In the genomic region with DNA sequence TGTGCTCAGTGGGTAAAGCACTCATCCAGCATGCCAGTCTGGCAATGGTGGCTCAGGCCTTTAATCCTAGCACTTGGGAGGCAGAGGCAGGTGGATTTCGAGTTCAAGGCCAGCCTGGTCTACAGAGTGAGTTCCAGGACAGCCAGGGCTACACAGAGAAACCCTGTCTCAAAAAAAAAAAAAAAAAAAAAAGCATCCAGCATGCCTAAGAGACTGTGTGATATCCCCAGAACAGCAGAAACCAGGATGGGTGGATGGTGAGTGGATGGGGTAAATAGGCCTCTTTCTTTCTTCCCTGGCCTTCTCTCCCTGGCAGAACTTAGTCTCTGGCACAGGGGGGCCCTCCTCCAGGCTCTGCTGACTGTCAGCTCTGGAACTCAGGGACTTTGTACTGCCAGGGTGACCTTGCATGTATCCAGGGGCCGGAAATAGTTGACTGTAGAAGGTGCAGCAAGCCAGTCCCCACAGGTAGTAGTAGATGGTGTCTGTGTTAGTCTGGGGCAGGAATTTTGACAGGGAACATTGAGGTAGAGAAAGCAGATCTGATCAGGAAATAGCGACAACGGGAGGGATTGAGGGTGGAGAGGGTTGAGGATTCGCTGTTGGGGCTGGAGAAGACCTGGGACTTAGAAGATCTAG, we compare ENCODE assay signal across 8 mouse cellular contexts. TPM values are rescaled to one million over a fixed set of nuclear protein-coding genes. Genes with fewer than 3 reads are reported as not detected.
DNase-seq lines count a peak whose midpoint lies in the region; ATAC-seq lines count a peak whose summit lies in the region.

No protein-coding gene starts in this region.

- ATAC-seq in neural tube, embryonic 11.5 days (ENCODE audit: insufficient read depth, low FRiP score, low TSS enrichment), result no peak
- no peak for ATAC-seq in embryonic facial prominence, embryonic 15.5 days (ENCODE audit: insufficient number of reproducible peaks, low FRiP score, low TSS enrichment, low read depth)
- peak; percentile 27; the same call in 1 of the 2 replicates for ATAC-seq in hindbrain, embryonic 15.5 days (ENCODE audit: low FRiP score, low read depth)
- peak; percentile 39 for ATAC-seq in liver, embryonic 12.5 days

- H3K27ac ChIP-seq in neural tube, embryonic 11.5 days (ENCODE audit: low read depth, low read length), result no peak overlapping the region
- peak overlapping the region; percentile 86 for H3K27ac ChIP-seq in embryonic facial prominence, embryonic 15.5 days (replicated peaks)
- peak overlapping the region; percentile 65; the same call in 1 of the 2 replicates for H3K27ac ChIP-seq in hindbrain, embryonic 15.5 days (replicated peaks)
- peak overlapping the region; percentile 92 for H3K27ac ChIP-seq in liver, embryonic 12.5 days

- no peaks in the 10 kb centered on the region for H3K9me3 ChIP-seq in neural tube, embryonic 11.5 days (ENCODE audit: control insufficient read depth, low read length)
- H3K9me3 ChIP-seq in embryonic facial prominence, embryonic 15.5 days (replicated peaks), result no peaks in the 10 kb centered on the region
- no peaks in the 10 kb centered on the region for H3K9me3 ChIP-seq in hindbrain, embryonic 15.5 days
- no peaks in the 10 kb centered on the region for H3K9me3 ChIP-seq in liver, embryonic 12.5 days (replicated peaks)

- no peaks in the 10 kb centered on the region for H3K27me3 ChIP-seq in neural tube, embryonic 11.5 days (ENCODE audit: control insufficient read depth, insufficient read depth, low read length)
- no peaks in the 10 kb centered on the region for H3K27me3 ChIP-seq in embryonic facial prominence, embryonic 15.5 days
- no peaks in the 10 kb centered on the region for H3K27me3 ChIP-seq in hindbrain, embryonic 15.5 days
- no peaks in the 10 kb centered on the region for H3K27me3 ChIP-seq in liver, embryonic 12.5 days (replicated peaks)

- peak overlapping the region; percentile 51 for H3K4me2 ChIP-seq in neural tube, embryonic 11.5 days (ENCODE audit: low read depth)
- H3K4me2 ChIP-seq in embryonic facial prominence, embryonic 15.5 days (replicated peaks), result peak overlapping the region; percentile 56
- H3K4me2 ChIP-seq in hindbrain, embryonic 15.5 days, result peak overlapping the region; percentile 78
- H3K4me2 ChIP-seq in liver, embryonic 12.5 days, result peak overlapping the region; percentile 91

- WGBS in neural tube, embryonic 11.5 days, result 28% methylated on average over 5 of the region's 5 CpGs
- 22% methylated on average over 5 of the region's 5 CpGs for whole genome bisulfite sequencing in embryonic facial prominence, embryonic 15.5 days
- 35% methylated on average over 5 of the region's 5 CpGs for WGBS in hindbrain, embryonic 15.5 days
- 13% methylated on average over 5 of the region's 5 CpGs for WGBS in liver, embryonic 12.5 days (ENCODE audit: insufficient replicate concordance)

- H3K4me1 ChIP-seq in neural tube, embryonic 11.5 days (ENCODE audit: control insufficient read depth, insufficient read depth, low read length), result 0 out of 2 replicates have a peak, but pooled peaks cover 3% of the 10 kb centered on the region
- peaks cover 43% of the 10 kb centered on the region for H3K4me1 ChIP-seq in embryonic facial prominence, embryonic 15.5 days
- peaks cover 17% of the 10 kb centered on the region for H3K4me1 ChIP-seq in hindbrain, embryonic 15.5 days (replicated peaks)
- H3K4me1 ChIP-seq in liver, embryonic 12.5 days, result peaks cover 63% of the 10 kb centered on the region

- H3K4me3 ChIP-seq in neural tube, embryonic 11.5 days (ENCODE audit: low read depth, low read length), result peak overlapping the region; percentile 36
- peak overlapping the region; percentile 53 for H3K4me3 ChIP-seq in embryonic facial prominence, embryonic 15.5 days (replicated peaks)
- H3K4me3 ChIP-seq in hindbrain, embryonic 15.5 days, result peak overlapping the region; percentile 47
- H3K4me3 ChIP-seq in liver, embryonic 12.5 days, result peak overlapping the region; percentile 74

- H3K9ac ChIP-seq in neural tube, embryonic 11.5 days (ENCODE audit: low read length), result peak overlapping the region; percentile 48
- peak overlapping the region; percentile 50 for H3K9ac ChIP-seq in embryonic facial prominence, embryonic 15.5 days
- H3K9ac ChIP-seq in hindbrain, embryonic 15.5 days, result peak overlapping the region; percentile 52
- peak overlapping the region; percentile 87 for H3K9ac ChIP-seq in liver, embryonic 12.5 days

- no peaks in the 10 kb centered on the region; the same call in 1 of the 2 replicates for H3K36me3 ChIP-seq in neural tube, embryonic 11.5 days (ENCODE audit: control insufficient read depth, insufficient read depth, low read length)
- H3K36me3 ChIP-seq in embryonic facial prominence, embryonic 15.5 days, result peaks cover 37% of the 10 kb centered on the region
- no peaks in the 10 kb centered on the region for H3K36me3 ChIP-seq in hindbrain, embryonic 15.5 days
- H3K36me3 ChIP-seq in liver, embryonic 12.5 days, result peaks cover 45% of the 10 kb centered on the region

- peak; percentile 34 for DNase-seq in neural tube, embryonic 11.5 days (ENCODE audit: low spot score)
- no peak for DNase-seq in neural tube, embryonic 10.5 days (ENCODE audit: extremely low spot score, low spot score)
- no peak for DNase-seq in retina, embryonic 14.5 days (ENCODE audit: low spot score)
- no peak for DNase-seq in right cerebral cortex, adult 18-20 months
- no peak for DNase-seq in right cerebral cortex, postnatal 4 days

RNA-seq across cellular contexts. Expression of gene Ticam1, which starts 0.6 kb away (rescaled TPM):
- 2.4 and 2.5 TPM in 2 replicates for polyA plus RNA-seq in neural tube, embryonic 11.5 days (2014; fragmentation: Nextera tagmentation; extraction: Ambion mirVana)
- polyA plus RNA-seq in embryonic facial prominence, embryonic 15.5 days (2015; fragmentation: Nextera tagmentation; extraction: Ambion mirVana), result 6.7 and 7.4 TPM in 2 replicates
- polyA plus RNA-seq in hindbrain, embryonic 15.5 days (2015; fragmentation: Nextera tagmentation; extraction: Ambion mirVana), result 1.3 and 1.8 TPM in 2 replicates
- 3.8 and 4.1 TPM in 2 replicates for polyA plus RNA-seq in liver, embryonic 12.5 days (2016; fragmentation: Nextera tagmentation; extraction: Ambion mirVana)

RNA-seq across cellular contexts. Expression of gene Plin3, which starts 16.7 kb away (rescaled TPM):
- polyA plus RNA-seq in neural tube, embryonic 11.5 days (2014; fragmentation: Nextera tagmentation; extraction: Ambion mirVana), result 33.0 and 37.8 TPM in 2 replicates
- 89.5 and 92.6 TPM in 2 replicates for polyA plus RNA-seq in embryonic facial prominence, embryonic 15.5 days (2015; fragmentation: Nextera tagmentation; extraction: Ambion mirVana)
- 16.6 and 17.5 TPM in 2 replicates for polyA plus RNA-seq in hindbrain, embryonic 15.5 days (2015; fragmentation: Nextera tagmentation; extraction: Ambion mirVana)
- 28.3 and 30.2 TPM in 2 replicates for polyA plus RNA-seq in liver, embryonic 12.5 days (2016; fragmentation: Nextera tagmentation; extraction: Ambion mirVana)

RNA-seq across cellular contexts. Expression of gene Fem1a, which starts 19.4 kb away (rescaled TPM):
- polyA plus RNA-seq in neural tube, embryonic 11.5 days (2014; fragmentation: Nextera tagmentation; extraction: Ambion mirVana), result 16.8 and 18.3 TPM in 2 replicates
- polyA plus RNA-seq in embryonic facial prominence, embryonic 15.5 days (2015; fragmentation: Nextera tagmentation; extraction: Ambion mirVana), result 15.0 and 15.4 TPM in 2 replicates
- polyA plus RNA-seq in hindbrain, embryonic 15.5 days (2015; fragmentation: Nextera tagmentation; extraction: Ambion mirVana), result 18.2 and 18.8 TPM in 2 replicates
- 10.2 and 10.7 TPM in 2 replicates for polyA plus RNA-seq in liver, embryonic 12.5 days (2016; fragmentation: Nextera tagmentation; extraction: Ambion mirVana)

RNA-seq across cellular contexts. Expression of gene Arrdc5, which starts 24.1 kb away (rescaled TPM):
- not detected in 2 replicates for polyA plus RNA-seq in neural tube, embryonic 11.5 days (2014; fragmentation: Nextera tagmentation; extraction: Ambion mirVana)
- 0.33 TPM in 1 of 2 replicates, not detected in the other for polyA plus RNA-seq in embryonic facial prominence, embryonic 15.5 days (2015; fragmentation: Nextera tagmentation; extraction: Ambion mirVana)
- not detected in 2 replicates for polyA plus RNA-seq in hindbrain, embryonic 15.5 days (2015; fragmentation: Nextera tagmentation; extraction: Ambion mirVana)
- polyA plus RNA-seq in liver, embryonic 12.5 days (2016; fragmentation: Nextera tagmentation; extraction: Ambion mirVana), result not detected in 2 replicates

RNA-seq across cellular contexts. Expression of gene Uhrf1, which starts 27.2 kb away (rescaled TPM):
- 116 and 128 TPM in 2 replicates for polyA plus RNA-seq in neural tube, embryonic 11.5 days (2014; fragmentation: Nextera tagmentation; extraction: Ambion mirVana)
- 110 and 113 TPM in 2 replicates for polyA plus RNA-seq in embryonic facial prominence, embryonic 15.5 days (2015; fragmentation: Nextera tagmentation; extraction: Ambion mirVana)
- polyA plus RNA-seq in hindbrain, embryonic 15.5 days (2015; fragmentation: Nextera tagmentation; extraction: Ambion mirVana), result 29.7 and 31.9 TPM in 2 replicates
- 153 and 154 TPM in 2 replicates for polyA plus RNA-seq in liver, embryonic 12.5 days (2016; fragmentation: Nextera tagmentation; extraction: Ambion mirVana)

Comparison
In these comparisons a context has a peak if more than half of its experiments do, and no peak if none do; other contexts are left out.
1. ATAC-seq: peak in hindbrain, embryonic 15.5 days (single experiment) and liver, embryonic 12.5 days (single experiment); none in neural tube, embryonic 11.5 days (single experiment) and embryonic facial prominence, embryonic 15.5 days (single experiment).
2. Peak in every context shown above with its lines, with median percentiles within 50 percentile points of each other: H3K4me2 ChIP-seq, H3K4me3 ChIP-seq and H3K9ac ChIP-seq.